Mouse (Mus musculus): ENCODE results near the gene Sgo1. TPM values are rescaled to one million over a fixed set of nuclear protein-coding genes. Genes with fewer than 3 reads are reported as not detected.

Sgo1 gene
- total RNA-seq, 2 experiments from 2014 or later: 0.37 TPM; not detected in 1

DNA sequence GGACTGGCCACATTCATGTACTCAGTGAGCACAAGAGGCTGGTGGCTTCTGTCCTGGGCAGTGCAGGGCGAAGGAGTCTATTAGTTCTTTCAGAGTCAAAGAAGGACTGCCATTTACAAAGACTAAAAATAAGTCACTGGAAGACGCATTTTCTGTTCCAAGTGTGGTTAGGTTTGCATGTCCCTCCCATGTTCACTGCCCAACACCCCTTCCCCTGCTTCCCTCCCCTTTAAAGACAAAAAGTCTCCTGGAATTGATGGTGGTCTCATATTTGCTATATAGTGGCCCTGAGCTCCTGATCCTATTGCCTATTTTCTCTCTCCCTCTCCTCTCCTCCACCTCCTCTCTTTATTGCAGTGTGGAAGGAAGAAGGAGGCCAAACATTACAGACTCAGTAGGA, 33.2 kb downstream of the Sgo1 start:
- intact Hi-C loops (cut with DNase I): no loop called here
- DNase-seq (ENCODE audit: low spot score in 2 of 2): no peak

DNA sequence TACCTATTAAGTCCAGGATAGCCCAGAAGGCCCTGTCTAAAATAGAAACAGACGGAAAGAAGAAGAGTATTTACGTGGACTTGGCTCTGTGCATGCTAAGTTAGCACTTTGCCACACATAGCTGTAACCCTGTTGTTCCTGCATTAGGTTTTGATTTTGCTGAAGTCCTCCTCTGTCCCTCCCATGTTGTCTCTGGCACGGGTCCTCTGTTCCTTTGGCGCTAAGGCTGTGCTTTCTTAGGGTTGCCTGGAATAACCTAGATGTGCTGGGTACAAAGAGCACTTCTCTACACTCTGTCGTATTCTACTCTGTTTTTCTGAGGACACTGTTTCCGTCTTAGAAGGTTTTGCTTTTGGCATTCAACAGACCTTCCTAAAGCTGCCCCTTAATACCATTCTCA, 34.1 kb downstream of the Sgo1 start:
- intact Hi-C loops (cut with DNase I): no loop called here

DNA sequence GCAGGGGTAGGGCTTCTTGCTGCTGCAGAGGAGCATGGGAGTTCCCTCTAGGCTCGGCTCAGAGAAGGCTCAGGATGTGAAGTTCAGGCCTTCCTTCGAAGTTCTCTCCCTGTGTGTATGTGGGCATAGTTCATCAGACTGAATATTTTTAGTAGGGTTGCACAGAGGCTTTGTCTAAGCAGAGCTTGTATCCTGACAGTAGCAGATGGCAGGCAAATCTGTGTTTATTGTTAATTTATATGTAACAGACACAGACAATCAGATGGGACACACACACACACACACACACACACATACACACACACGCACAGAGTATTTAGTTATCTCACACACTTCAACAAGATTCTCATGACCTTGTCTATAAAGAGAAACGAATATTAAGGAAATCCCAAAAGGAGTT, 34.5 kb downstream of the Sgo1 start:
- no peak for DNase-seq (ENCODE audit: low spot score in 2 of 2)
- intact Hi-C loops (cut with DNase I): no loop called here

More for the DNA sequence above, 34.1 kb downstream of the Sgo1 start:
- no peak for DNase-seq (ENCODE audit: low spot score in 2 of 2)

DNA sequence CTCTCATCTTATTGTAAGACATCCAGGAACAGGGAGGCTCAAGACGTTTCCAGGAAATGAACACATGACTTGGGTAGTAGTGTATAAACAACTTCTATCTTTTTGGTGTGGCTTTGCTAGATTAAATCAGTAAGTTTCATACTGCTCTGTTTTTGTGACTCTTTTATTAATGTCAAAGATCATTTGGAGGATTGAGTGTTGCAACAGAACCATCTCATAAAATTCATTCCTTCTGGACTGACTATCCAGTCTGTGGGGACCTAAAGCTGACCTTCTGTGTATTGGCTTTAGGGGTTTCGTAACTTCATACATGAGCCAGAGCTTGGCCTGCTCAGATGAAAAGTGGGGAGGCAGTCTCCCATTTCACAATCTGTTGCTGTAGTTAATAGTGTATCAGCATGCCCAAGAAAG, 38.9 kb downstream of the Sgo1 start:
- intact Hi-C loops (cut with DNase I): no loop called here
- DNase-seq (ENCODE audit: low spot score in 2 of 2): no peak

DNA sequence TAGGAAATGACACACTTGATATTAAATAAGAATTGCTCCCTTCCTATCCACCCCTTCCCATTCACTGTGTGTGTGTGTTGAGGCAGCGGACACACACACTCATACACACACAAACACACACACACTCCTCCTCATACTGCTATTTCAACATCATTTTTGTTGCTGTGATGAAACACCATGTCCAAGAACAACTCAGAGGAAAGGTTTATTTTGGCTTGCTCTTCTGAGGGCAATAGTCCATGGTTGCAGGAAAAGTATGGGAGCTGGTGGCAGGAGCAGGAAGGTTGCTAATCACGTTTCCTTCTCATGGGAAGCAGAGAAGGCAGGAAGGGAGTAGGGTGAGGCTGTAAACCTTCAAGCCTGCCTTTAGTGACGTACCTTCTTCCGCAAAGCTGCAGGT, 45.8 kb downstream of the Sgo1 start:
- no peak for DNase-seq (ENCODE audit: low spot score in 2 of 2)
- intact Hi-C loops (cut with DNase I): no loop called here

DNA sequence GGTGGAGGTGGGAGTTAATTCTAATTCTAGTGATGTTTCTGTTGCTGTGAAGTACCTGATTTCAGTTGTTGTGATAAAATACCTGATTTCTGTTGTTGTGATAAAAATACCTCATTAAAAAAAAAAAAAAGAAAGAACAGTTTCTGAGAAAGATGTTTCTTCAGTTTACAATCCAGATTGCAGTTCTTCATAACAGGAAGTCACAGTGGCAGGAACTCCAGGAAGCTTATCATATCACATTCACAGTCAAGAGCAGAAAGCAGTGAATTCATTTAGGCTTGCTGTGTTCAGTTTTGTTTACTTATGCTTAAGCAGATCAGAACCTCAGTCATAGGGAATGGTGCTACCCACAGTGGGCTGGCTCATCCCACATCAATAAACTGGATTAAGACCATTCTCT, 57.8 kb downstream of the Sgo1 start:
- intact Hi-C loops (cut with DNase I): no loop called here
- no peak for DNase-seq (ENCODE audit: low spot score in 2 of 2)

DNA sequence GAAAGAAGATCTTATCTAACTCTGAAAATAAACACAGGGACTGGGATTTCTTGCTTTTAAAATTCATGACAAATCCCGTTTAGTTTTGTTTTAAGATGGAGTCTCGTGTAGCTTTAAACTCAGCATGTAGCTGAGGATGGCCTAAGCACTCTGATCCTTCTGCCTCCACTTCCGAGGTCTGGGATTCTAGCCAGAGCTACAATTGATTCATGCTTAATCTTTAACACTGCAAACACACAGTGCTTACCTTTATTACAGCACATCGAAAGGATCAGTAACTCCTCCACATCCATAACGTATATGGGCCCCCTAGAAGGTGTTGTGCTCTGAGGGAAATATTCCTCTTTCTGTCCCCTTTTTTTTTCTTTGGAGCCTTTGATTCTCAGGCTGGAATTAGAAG, 61.0 kb downstream of the Sgo1 start:
- DNase-seq (ENCODE audit: low spot score in 2 of 2): no peak
- intact Hi-C loops (cut with DNase I): no loop called here

DNA sequence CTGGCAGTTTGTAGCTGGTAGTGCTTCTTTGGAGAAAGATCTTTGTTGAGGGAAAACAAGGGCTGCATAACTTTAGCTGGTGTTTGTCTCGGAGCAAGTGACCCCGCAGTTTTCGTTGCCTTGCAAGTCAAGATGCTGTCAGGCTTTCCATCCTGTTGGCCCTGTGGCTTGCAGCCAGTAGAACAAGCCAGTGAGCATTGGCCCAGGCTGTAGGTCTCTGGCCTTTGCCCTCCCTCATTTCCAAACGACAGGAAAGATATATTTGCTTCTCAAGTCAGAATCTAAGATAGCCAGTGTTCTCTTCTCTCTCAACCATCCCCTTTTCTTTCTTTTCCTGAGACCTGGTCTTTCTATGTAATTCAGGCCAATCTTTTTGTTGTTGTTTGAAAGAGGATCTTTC, 61.6 kb downstream of the Sgo1 start:
- no peak for DNase-seq (ENCODE audit: low spot score in 2 of 2)
- intact Hi-C loops (cut with DNase I): no loop called here

DNA sequence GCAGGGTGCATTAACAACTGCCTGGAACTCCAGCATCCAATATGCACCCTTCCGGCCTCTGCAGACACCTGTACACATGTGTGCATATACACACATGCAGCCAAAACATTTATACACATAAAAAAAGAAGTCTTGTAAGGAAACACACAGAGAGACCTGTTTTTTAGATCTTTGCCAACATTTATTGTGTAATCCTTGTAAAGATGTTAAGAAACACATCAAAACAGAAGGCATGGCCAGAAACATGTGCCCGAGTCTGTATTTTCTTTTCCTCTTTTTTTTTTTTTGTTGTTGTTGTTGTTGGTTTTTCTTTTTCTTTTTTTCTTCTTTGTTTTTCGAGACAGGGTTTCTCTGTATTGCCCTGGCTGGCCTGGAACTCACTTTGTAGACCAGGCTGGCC, 63.0 kb downstream of the Sgo1 start:
- DNase-seq (ENCODE audit: low spot score in 2 of 2): no peak
- intact Hi-C loops (cut with DNase I): no loop called here

Other genes starting within 250 kb of the Sgo1 start
- under 1 TPM; 0.22 to 0.25 TPM for gene Efhb, start 226.0 kb downstream of the Sgo1 start, total RNA-seq (2021)
- 100 to 1,000 TPM; 127 to 131 TPM for gene Rab5a, start 210.1 kb downstream of the Sgo1 start, total RNA-seq (2021)
- not detected for gene Pp2d1, start 149.9 kb downstream of the Sgo1 start, total RNA-seq (2021)
- 10 to 100 TPM; 10.5 to 16.1 TPM for gene Kat2b, start 122.5 kb downstream of the Sgo1 start, total RNA-seq (2021)
- gene Sult1c2, start 157.0 kb upstream of the Sgo1 start, total RNA-seq (2021): not detected